Mouse (Mus musculus) heart, adult 8-10 months (tissue): ENCODE data around the gene Olfml2b. TPM values are rescaled to one million over a fixed set of nuclear protein-coding genes. Genes with fewer than 3 reads are reported as not detected.
A peak's percentile ranks its signal among the peaks of the same experiment; 100 is the strongest.

Source experiments
- DNase-seq: peaks from one replicate; pipeline ENCODE4 v3.0.0; 2022; ENCODE audit warnings: low spot score
- total RNA-seq, 4 experiments: library from RNA; stranded (reverse); gene quantifications; 2 replicates each; pipeline ENCODE4 v1.2.4; 2022

The Olfml2b gene
- total RNA-seq, 4 experiments from 2014 or later, result 4.4 to 14.8 (median 7.6) TPM

- DNase-seq, result no peak
Measured at GRCm38 (mm10) chr1:170695326-170695725, 51.0 kb downstream of the Olfml2b start.

DNA sequence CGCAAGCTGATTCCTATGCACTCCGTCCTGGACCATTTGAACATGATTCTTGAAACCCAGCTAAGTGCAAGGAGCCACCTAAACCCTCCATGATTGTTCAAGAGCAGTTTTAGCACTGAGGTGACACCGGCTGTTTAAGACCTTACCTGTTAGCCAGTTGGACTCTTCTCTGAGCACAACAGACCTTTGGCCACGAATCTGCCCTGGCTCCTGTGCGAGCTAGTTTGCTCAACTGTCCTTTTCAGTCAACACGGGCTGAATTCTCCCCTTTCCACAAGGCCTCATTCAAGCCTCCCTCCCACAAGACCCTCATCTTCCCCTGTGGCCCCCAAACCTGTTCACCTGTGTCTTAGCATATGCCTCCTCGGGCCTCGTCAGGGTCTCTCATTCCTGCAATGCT is 52.7 kb downstream of the Olfml2b start:
- no peak for DNase-seq

- no peak for DNase-seq
Measured at GRCm38 (mm10) chr1:170697771-170698356, 53.5 kb downstream of the Olfml2b start.

DNA sequence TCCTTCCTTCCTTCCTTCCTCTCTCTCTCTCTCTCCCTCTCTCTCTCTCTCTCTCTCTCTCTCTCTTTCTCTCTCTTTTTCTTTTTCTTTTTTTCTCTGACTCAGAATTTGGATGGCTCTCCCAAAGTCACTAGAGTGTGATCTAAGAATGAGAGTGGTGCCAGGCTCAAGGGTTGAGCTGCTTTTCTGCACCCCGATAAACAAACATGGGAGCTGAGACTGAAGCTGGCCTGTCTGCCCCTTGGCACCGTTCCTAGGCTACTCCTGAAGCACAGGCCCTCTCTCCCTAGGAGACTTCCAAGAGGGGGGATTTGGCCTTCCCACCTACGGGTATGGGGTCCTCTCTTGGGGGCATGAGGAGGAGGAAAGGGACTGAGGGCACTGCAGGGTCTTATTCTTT is 54.4 kb downstream of the Olfml2b start:
- DNase-seq, result no peak

GRCm38 (mm10) chr1:170699553-170699952 is 55.2 kb downstream of the Olfml2b start:
- peak; percentile 45 for DNase-seq

- no peak for DNase-seq
Measured at GRCm38 (mm10) chr1:170700496-170701027, 56.2 kb downstream of the Olfml2b start.

DNA sequence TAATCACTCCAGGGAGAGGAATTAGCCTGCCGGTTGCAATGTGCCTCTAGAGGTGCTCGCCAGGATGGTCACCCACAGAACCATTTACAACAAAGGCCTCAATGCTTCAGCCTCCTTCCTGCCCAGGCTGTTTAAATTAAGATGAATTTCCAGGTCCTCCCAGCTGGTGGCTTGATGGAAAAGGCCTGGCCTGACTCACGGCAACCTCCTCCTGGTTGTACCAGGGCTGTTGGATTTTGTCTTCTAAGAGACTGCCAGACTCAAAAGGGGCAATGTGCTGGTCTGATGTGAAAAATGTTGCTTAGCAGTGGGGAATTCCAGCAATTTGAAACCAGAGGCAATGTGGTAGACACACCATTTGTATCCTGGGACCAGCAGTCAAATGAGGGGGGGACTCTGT is 56.8 kb downstream of the Olfml2b start:
- no peak for DNase-seq

- no peak for DNase-seq
Measured at GRCm38 (mm10) chr1:170701582-170701981, 57.2 kb downstream of the Olfml2b start.

DNA sequence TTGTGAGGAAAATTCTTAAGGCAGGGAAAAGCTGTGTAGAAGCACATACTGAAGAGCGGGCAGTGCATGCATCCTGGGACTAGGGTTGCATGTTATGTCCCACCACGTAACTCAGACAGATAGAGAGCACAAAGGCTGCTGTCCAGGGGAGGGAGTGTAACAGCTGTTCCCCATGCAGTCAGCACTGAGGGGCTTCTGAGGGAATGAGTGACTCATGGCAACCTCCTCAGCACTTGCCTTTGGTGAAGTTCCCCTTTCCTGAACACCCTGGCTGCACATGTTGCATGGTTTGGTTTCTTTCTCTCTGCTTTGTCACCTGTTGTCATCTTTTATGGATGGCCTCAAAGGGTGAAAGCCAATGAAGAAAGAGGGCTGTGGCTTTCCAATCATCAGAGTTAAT is 57.9 kb downstream of the Olfml2b start:
- no peak for DNase-seq

GRCm38 (mm10) chr1:170702958-170703357 is 58.6 kb downstream of the Olfml2b start:
- DNase-seq, result no peak

- no peak for DNase-seq
Measured at GRCm38 (mm10) chr1:170704103-170704502, 59.8 kb downstream of the Olfml2b start.

DNA sequence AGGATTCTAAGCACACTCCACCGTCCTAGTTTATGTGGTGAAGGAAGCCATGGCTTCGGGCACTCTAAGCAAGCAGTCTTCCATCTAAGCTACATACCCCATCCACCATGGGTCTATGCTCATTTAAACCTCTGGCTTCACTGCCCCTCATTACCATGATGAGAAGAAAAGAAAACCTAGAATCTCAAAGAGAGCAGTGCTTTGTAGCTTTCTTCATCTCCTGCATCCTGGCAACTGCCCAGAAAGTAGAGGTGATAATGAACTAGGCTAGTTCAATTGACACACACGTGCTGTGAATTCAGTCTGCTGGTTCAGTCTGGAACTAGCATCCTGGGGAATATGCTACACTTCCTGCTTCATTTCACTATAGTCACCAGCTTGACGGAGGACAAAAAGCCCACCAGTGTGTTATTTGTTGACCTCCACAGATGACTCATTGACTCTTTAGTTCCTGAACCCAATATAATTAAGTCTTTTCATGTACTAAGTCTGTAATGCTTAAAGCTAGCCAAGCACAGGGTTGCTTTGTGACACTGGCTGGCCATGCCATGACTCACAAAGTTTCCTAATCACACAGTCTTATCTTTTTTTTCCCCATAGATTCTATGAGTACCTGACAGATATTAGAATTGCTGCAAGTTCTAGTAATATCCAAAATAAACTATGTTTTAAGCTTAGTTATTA is 60.7 kb downstream of the Olfml2b start:
- no peak for DNase-seq

- DNase-seq, result no peak
Measured at GRCm38 (mm10) chr1:170706046-170706445, 61.7 kb downstream of the Olfml2b start.

DNA sequence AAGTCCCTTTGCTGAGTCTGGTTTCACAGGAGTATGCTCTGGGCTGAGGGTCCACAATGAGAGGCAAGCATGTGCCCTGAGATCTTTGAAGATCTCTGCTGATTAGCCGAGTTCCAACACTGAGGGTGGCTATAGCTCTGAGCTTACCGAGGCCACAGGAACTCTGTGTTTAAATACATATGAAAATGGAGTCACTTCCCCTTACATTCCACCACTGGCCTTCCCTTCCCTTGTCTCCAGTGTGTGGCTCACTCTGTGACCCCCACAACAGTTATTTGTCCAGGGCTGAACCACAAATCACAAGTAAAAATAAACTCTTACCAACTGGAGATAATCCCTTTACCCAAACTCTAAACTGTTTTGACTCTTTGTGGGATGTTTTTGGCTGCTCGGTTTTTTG is 64.7 kb downstream of the Olfml2b start:
- no peak for DNase-seq

DNA sequence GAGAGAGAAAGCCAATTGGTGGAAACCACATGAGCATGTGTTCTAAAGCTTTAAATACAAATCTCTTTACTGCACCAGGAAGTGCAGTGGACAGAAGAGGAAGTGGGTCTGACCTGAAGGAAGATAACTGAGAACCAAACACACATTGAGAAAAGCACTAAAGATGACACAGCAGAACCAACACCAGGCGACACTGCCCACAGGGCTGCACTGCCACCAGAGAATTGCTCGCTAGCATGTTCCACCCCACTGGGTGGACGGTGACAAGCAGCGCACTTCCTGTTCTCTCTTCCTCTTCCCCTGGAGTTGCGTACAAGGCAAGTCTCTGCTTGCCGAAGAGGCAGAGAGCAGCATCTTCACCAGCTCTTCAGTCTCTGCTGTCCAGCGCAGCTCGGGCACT is 65.1 kb downstream of the Olfml2b start:
- peak; percentile 30 for DNase-seq

DNA sequence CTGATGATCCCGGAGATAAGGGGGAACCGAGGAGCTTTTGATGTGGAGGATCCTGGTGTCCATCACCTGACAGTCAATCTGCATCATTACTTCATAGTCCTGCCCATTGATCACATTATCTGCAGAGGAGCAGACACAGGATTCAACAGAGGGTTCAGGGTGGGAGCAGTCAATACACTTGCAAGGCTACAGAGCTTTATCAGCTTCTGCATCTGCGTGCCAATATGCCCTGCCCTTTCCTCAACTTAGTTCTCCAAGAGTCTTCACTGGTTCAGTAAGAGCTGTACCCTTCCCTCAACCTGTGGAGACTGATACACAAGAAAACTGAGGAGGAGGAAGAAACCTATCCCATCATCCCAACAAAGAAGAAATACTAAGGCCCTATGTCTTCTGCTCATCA is 65.6 kb downstream of the Olfml2b start:
- DNase-seq, result no peak

GRCm38 (mm10) chr1:170711731-170712130 is 67.4 kb downstream of the Olfml2b start:
- no peak for DNase-seq

- no peak for DNase-seq
Measured at GRCm38 (mm10) chr1:170717241-170717828, 73.0 kb downstream of the Olfml2b start.

- no peak for DNase-seq
Measured at GRCm38 (mm10) chr1:170718133-170718810, 73.9 kb downstream of the Olfml2b start.

GRCm38 (mm10) chr1:170721560-170721959 is 77.2 kb downstream of the Olfml2b start:
- peak; percentile 63 for DNase-seq

- no peak for DNase-seq
Measured at GRCm38 (mm10) chr1:170728524-170728923, 84.2 kb downstream of the Olfml2b start.

DNA sequence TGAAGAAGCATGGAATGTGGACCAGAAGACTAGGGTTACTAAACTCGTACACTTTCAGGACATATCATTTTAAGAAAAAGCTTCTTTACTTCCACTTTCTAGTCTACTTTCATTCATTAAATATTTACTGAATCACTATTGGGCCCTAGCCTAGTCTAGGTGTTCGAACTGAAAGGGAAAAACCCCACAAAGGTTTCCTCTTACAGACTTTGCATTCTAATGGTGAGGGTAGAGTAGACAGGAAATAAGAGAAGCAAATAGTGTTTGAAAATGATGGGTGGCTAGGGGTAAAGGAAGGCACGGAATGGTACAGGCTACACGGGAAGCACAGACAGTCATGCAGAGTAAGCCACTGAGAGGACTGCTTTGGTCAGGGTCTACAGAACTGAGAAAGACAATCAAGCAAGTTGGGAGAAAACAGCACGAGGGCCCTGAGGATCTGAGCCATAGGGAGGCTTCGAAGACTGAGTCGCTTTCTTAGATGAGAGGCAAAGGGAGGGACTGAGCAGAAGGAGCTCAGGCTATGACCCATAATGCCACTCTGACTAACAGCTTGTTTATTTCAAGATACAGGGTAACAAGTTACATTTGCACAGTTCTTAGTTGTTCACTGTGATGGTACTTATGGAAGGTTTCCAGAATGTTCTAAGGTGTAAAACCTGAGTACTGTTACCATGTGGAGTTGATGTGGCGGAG is 85.1 kb downstream of the Olfml2b start:
- DNase-seq, result no peak
